Mouse (Mus musculus): Measurements from ENCODE around the gene 2210408I21Rik.

GRCm38 (mm10) chr13:77140890-77141289 lies 5.5 kb downstream of the 2210408I21Rik start:
- TF ChIP-seq EP300 (IDR thresholded peaks at IDR 0.05; ENCODE audit: insufficient read depth, low read depth, low read length) (no peak), POLR2A (IDR thresholded peaks at IDR 0.05; ENCODE audit: insufficient read depth, low read length) (no peak)

Data from ES-Bruce4 (cell line).